Mouse (Mus musculus) kidney, postnatal 4 days (tissue): Measurements from ENCODE around the gene Grid1.

ENCODE experiments used
- DNase-seq, 2 experiments: peaks; one replicate each; pipeline ENCODE4 v3.0.0; 2021; ENCODE audit warnings: mixed read lengths in 2 of 2

The Grid1 gene

GRCm38 (mm10) chr14:34919221-34919620 is 99.3 kb downstream of the Grid1 start:
- no peak for DNase-seq

DNA sequence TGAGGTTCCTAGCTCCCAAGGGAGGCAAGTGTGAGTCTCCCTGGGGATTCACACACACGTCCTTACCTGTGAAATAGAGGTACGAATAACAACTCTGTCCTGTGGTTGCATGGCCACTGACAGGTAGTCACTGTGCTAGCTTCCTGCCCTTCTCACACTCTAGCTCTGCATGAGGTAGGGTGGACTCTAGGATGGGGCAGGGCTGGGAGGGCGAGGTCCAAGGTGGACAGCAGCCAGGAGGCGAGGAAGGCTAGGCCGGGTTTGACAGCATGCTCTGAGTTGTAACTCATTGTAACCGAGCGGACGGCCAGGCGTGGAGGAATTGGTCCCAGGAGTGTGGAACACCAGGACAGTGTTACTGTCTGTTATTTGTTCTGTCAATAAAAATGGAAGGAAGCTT is 101.4 kb downstream of the Grid1 start:
- peak; percentile 19 to 47 for DNase-seq

DNA sequence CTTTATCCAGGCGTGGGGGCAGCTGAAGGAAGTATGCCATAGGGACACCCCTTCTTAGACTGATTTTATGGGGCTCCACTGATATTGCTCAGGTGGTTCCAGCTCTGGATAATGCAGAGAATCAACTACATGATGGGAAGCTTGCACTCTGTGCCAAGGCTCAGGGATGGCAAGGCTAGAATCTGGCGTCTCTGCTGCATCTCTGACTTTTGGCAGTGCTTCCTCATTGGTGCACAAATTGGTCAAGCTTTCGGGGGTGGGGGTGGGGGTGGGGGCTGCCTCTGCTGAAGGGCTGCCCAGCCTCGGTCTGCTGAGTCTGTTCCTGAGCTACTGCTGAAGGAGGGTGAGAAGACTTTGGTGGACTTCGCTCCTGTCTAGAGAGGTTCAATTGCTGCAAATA is 105.1 kb downstream of the Grid1 start:
- peak in 1 of 2 experiments; percentile 19 for DNase-seq

DNA sequence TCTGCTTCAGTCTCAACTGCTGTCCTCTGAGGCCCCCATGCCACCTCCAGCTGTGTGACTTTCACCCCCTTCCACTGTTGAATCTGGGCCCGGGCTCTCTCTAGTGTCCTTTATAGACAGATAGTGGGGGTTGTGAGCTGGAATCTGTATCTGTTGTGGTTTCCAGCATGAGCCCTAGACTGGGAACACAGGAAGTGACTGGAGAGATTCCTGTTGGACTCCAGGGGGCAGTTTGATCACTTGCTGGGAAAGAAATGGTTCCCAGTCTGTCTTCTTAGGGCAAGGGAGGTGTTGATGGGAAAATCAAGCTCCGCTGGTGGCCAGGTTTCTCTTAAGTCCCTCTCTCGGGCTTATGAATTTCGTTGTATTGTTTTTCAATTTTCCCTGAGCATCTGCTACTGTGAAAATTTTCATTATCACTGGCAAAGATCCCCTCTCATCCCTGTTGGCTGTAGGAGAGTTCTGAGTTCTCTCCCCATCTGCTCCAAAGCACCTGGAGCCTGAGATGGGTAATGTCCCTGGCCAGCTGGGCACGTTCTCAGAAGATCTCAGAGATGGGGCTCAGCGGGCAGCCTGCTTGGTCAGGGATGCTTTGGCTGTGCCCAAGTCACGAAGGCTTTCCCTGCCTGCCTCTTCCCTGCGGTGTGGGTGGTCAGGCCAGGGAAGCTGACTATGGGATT is 110.3 kb downstream of the Grid1 start:
- no peak for DNase-seq

GRCm38 (mm10) chr14:34933197-34933596 is 113.3 kb downstream of the Grid1 start:
- DNase-seq: no peak

GRCm38 (mm10) chr14:34936192-34936770 is 116.4 kb downstream of the Grid1 start:
- DNase-seq: peak; percentile 38 to 44

- DNase-seq: no peak
Observed at GRCm38 (mm10) chr14:34944390-34944979, 124.6 kb downstream of the Grid1 start.

GRCm38 (mm10) chr14:34945471-34946313 is 125.8 kb downstream of the Grid1 start:
- no peak for DNase-seq

DNA sequence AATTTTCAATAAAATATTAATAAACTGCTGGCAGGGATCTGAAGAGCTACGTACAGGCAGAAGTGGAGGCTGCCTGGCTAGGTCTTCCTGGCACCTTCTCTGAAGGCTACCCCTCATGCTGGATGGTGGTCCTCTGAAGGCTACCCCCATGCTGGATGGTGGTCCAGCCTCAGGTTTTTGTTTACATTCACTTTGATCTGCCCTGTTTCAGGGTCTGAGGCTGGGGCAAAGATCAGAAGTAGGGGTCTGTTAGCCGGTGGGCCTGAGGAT is 126.3 kb downstream of the Grid1 start:
- no peak for DNase-seq

DNA sequence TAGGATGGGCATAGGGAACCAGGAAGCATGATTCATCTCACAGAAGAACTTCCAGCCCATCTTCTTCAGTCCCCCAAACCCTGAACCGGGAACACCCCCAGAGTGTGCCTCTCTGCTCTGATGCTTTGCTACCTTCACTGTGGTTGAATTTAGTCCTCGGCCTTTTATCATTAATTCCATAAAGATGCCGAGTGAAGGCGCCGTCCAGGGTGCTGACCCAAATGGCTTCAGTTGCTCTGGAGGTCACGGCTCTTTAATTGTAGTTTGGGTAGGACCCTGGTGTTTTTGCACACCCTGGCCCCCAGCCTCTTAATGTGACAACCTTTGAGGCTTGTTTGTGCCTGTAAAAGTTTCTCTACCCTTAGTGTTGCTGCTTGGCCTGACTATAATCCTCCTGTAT is 128.3 kb downstream of the Grid1 start:
- peak; percentile 58 to 61 for DNase-seq

DNA sequence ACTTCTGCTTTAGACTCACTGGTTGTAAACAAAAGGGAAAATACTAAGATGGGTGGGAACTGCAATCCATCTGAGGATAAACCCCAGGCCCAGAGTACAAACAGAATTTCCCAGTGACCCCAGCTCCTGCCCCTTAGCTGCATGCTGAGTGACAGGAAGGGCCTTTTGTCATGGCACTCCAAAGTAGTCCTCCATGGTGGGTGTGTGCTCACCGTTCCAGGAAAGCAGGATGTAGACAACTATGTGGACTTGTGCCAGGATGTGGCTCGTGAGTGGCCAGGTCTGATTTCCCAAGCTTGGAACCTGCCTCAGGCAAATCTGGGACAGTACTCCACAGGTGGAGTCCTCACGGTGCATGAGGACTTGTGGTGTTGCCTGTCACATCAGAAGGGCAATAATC is 132.4 kb downstream of the Grid1 start:
- no peak for DNase-seq

- DNase-seq: no peak
Observed at GRCm38 (mm10) chr14:34953566-34953965, 133.7 kb downstream of the Grid1 start.

- no peak for DNase-seq
Observed at GRCm38 (mm10) chr14:34955689-34956088, 135.8 kb downstream of the Grid1 start.

DNA sequence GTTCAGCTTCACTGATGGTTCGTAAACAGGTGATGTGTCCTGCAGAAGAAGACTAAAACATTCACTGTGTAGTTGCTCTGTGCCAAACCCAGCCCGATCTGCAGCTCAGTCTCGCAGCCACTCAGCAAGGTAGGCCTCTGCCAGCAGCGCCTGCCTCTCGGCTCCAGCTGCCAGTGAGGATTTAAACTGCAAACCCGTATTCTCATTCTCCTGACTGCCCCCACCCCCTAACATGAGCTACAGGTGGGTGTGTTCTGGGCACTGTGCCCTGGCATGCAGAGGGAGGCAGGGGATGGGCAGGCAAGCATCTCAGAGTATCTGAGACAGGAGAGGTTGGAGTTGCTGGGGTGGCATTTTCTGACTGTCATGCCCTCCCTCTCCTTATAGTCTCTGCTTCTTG is 140.3 kb downstream of the Grid1 start:
- DNase-seq: peak; percentile 27 to 37

GRCm38 (mm10) chr14:34963616-34964168 is 143.8 kb downstream of the Grid1 start:
- no peak for DNase-seq

DNA sequence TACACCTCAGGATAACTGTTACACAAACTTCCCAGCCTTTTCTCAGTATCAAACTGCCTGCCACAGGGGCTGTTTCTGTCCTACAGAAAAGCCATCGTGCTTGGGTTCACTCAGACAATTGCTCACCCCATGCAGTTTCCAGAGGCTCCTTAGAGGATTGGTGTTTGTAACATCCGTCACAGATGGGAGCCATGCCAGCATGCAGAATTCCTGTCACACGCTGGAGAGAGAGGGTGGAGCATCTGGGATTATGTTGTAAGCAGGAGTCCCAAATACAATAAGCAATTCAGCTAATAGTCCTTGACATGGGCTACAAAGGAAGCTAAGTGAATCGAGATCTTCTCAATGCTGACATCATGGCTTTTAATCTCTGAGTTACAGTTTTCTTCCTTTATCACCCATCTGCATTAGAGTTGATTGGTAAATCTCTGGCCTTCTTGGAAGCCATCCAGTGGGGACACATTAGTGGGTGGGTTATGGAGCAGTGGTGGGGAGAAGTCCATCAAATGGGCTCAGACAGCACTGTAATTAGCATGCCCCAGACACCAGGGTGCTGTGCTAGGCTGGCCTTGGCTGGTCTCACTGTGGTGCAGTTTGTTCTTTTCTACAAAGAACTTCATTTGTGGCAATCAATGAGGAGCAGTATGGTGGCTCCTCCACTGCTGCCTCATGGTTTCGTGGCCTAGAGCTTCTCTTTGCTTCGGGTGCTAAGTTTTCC is 149.4 kb downstream of the Grid1 start:
- DNase-seq: peak; percentile 18 to 30

- no peak for DNase-seq
Observed at GRCm38 (mm10) chr14:34972930-34973329, 153.0 kb downstream of the Grid1 start.

GRCm38 (mm10) chr14:34980756-34981155 is 160.8 kb downstream of the Grid1 start:
- no peak for DNase-seq

DNA sequence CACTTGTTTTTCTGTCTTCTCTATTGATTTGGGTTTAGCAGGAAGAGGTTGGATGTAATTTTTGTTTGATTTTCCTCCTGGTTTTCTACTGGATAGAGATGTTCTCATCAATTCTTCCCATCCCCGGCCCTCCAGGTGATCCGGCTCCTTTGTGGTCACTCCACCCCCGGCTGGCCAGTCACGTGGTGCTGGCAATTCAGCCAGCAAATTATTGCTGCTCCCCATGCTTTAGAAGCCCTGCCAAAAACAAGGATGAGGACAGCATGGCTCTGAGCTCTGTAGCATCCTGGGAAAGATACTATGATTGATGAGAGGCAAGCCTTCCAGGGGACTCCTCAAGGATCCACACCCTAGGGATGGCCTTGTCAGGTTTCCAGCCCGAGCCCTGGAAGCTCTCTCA is 169.2 kb downstream of the Grid1 start:
- no peak for DNase-seq

- no peak for DNase-seq
Observed at GRCm38 (mm10) chr14:35006736-35007135, 186.8 kb downstream of the Grid1 start.

- DNase-seq: no peak
Observed at GRCm38 (mm10) chr14:35008674-35009073, 188.8 kb downstream of the Grid1 start.

GRCm38 (mm10) chr14:35009074-35009473 is 189.2 kb downstream of the Grid1 start:
- DNase-seq: no peak

- no peak for DNase-seq
Observed at GRCm38 (mm10) chr14:35026686-35027085, 206.8 kb downstream of the Grid1 start.
